Mouse (Mus musculus) C2C12 (cell line): ENCODE results near the gene Atp2b4. TPM values are rescaled to one million over a fixed set of nuclear protein-coding genes. Genes with fewer than 3 reads are reported as not detected.

Source experiments
- H3K27me3 ChIP-seq: one replicate; pipeline ENCODE4 v1.6.1; 2011; ENCODE audit not compliant: control insufficient read depth, insufficient read depth, insufficient read length
- H3K36me3 ChIP-seq: one replicate; pipeline ENCODE4 v1.6.1; 2011; ENCODE audit not compliant: control insufficient read depth, insufficient read depth
- H3K4me3 ChIP-seq: one replicate; pipeline ENCODE4 v1.5.1; 2011; ENCODE audit warnings: mild to moderate bottlenecking, control low read depth; ENCODE audit not compliant: poor library complexity, insufficient read depth, severe bottlenecking
- H3K79me2 ChIP-seq: one replicate; pipeline ENCODE4 v1.6.1; 2011; ENCODE audit not compliant: control insufficient read depth, insufficient read depth
- H3K79me3 ChIP-seq: one replicate; pipeline ENCODE4 v1.6.1; 2011; ENCODE audit warnings: low read depth, control low read depth
- H3ac ChIP-seq: one replicate; pipeline ENCODE3; 2011; ENCODE audit warnings: low read depth; ENCODE audit not compliant: control insufficient read depth, insufficient read length
- CEBPB ChIP-seq: IDR thresholded peaks from one replicate; pipeline ENCODE4 v1.6.1; 2011; ENCODE audit warnings: low read depth, mild to moderate bottlenecking, control low read depth, moderate library complexity
- CTCF ChIP-seq: IDR thresholded peaks from one replicate; pipeline ENCODE4 v1.5.1; 2011; ENCODE audit not compliant: control insufficient read depth, insufficient read depth, insufficient read length
- FOSL1 ChIP-seq: IDR thresholded peaks from one replicate; pipeline ENCODE4 v1.8.0; 2011; ENCODE audit warnings: mild to moderate bottlenecking, low read length; ENCODE audit not compliant: poor library complexity, insufficient read depth, severe bottlenecking
- MAX ChIP-seq: IDR thresholded peaks from one replicate; pipeline ENCODE4 v1.6.1; 2011; ENCODE audit warnings: mild to moderate bottlenecking, control low read depth
- MYOD1 ChIP-seq: IDR thresholded peaks from one replicate; pipeline ENCODE4 v1.6.1; 2011; ENCODE audit warnings: low read depth; ENCODE audit not compliant: control insufficient read depth, insufficient read length
- MYOG ChIP-seq: IDR thresholded peaks from one replicate; pipeline ENCODE4 v1.6.1; 2011; ENCODE audit not compliant: control insufficient read depth, insufficient read length; ENCODE audit errors: extremely low read depth
- USF1 ChIP-seq: IDR thresholded peaks from one replicate; pipeline ENCODE4 v1.6.1; 2011; ENCODE audit warnings: low read depth, mild to moderate bottlenecking, control low read depth, moderate library complexity
- polyA plus RNA-seq: library from polyadenylated mRNA; unstranded; fragments of >200 nt; fragmentation: generic; extraction: Trizol; gene quantifications from one replicate; pipeline ENCODE4 v1.2.1, GENCODE M21; 2012; ENCODE audit warnings: missing spikeins

Atp2b4 gene
- polyA plus RNA-seq, 1 experiment: 3.0 TPM

GRCm38 (mm10) chr1:133688301-133688700, 112.5 kb downstream of the Atp2b4 start:
- no peaks in the 10 kb centered on the region for H3K36me3 ChIP-seq
- H3K79me3 ChIP-seq: no peaks in the 10 kb centered on the region
- no peaks in the 10 kb centered on the region for H3K79me2 ChIP-seq
- TF ChIP-seq MYOD1: no peak
- TF ChIP-seq FOSL1: no peak
- no peak for TF ChIP-seq MAX
- H3K4me3 ChIP-seq: no peak overlapping the region
- no peak overlapping the region for H3ac ChIP-seq
- H3K27me3 ChIP-seq: no peaks in the 10 kb centered on the region

- Histone ChIP-seq H3K79me2 (no peaks in the 10 kb centered on the region), H3ac (no peak overlapping the region), H3K27me3 (no peaks in the 10 kb centered on the region), H3K79me3 (no peaks in the 10 kb centered on the region), H3K4me3 (no peak overlapping the region), H3K36me3 (no peaks in the 10 kb centered on the region)
- TF ChIP-seq MYOG: no peak
- TF ChIP-seq USF1: no peak
- TF ChIP-seq CEBPB: peak; percentile 86
- no peak for TF ChIP-seq CTCF
- TF ChIP-seq MAX: no peak
- no peak for TF ChIP-seq MYOD1
Observed at GRCm38 (mm10) chr1:133685749-133686519, 114.9 kb downstream of the Atp2b4 start.

GRCm38 (mm10) chr1:133671801-133672200, 129.0 kb downstream of the Atp2b4 start:
- no peak overlapping the region for H3K4me3 ChIP-seq
- TF ChIP-seq FOSL1 (no peak), USF1 (no peak), CEBPB (no peak), MYOD1 (no peak), MYOG (no peak), CTCF (no peak), MAX (no peak)

GRCm38 (mm10) chr1:133671266-133671665, 129.6 kb downstream of the Atp2b4 start:
- Histone ChIP-seq H3ac (no peak overlapping the region), H3K27me3 (no peaks in the 10 kb centered on the region), H3K4me3 (no peak overlapping the region), H3K79me2 (no peaks in the 10 kb centered on the region), H3K79me3 (no peaks in the 10 kb centered on the region), H3K36me3 (no peaks in the 10 kb centered on the region)
- TF ChIP-seq MYOG: no peak
- no peak for TF ChIP-seq CEBPB
- TF ChIP-seq MAX: no peak
- no peak for TF ChIP-seq USF1
- TF ChIP-seq MYOD1: no peak
- TF ChIP-seq FOSL1: no peak

More at GRCm38 (mm10) chr1:133671801-133672200, 129.0 kb downstream of the Atp2b4 start:
- H3K36me3 ChIP-seq: no peaks in the 10 kb centered on the region
- H3K79me3 ChIP-seq: no peaks in the 10 kb centered on the region
- H3K27me3 ChIP-seq: no peaks in the 10 kb centered on the region
- H3ac ChIP-seq: no peak overlapping the region
- H3K79me2 ChIP-seq: no peaks in the 10 kb centered on the region

- H3K79me3 ChIP-seq: no peaks in the 10 kb centered on the region
- no peaks in the 10 kb centered on the region for H3K36me3 ChIP-seq
- no peak overlapping the region for H3ac ChIP-seq
- no peak overlapping the region for H3K4me3 ChIP-seq
- no peak for TF ChIP-seq MYOD1
- H3K27me3 ChIP-seq: no peaks in the 10 kb centered on the region
- H3K79me2 ChIP-seq: no peaks in the 10 kb centered on the region
Observed at GRCm38 (mm10) chr1:133670776-133671175, 130.1 kb downstream of the Atp2b4 start.

GRCm38 (mm10) chr1:133670190-133670589, 130.7 kb downstream of the Atp2b4 start:
- Histone ChIP-seq H3K79me3 (no peaks in the 10 kb centered on the region), H3K4me3 (no peak overlapping the region), H3K27me3 (no peaks in the 10 kb centered on the region), H3K36me3 (no peaks in the 10 kb centered on the region), H3ac (no peak overlapping the region), H3K79me2 (no peaks in the 10 kb centered on the region)
- no peak for TF ChIP-seq CEBPB
- TF ChIP-seq USF1: no peak
- TF ChIP-seq MAX: no peak
- no peak for TF ChIP-seq MYOD1
- TF ChIP-seq MYOG: no peak
- TF ChIP-seq FOSL1: no peak
- no peak for TF ChIP-seq CTCF
